Mouse (Mus musculus): ENCODE results near the gene Fbxo17. TPM values are rescaled to one million over a fixed set of nuclear protein-coding genes. Genes with fewer than 3 reads are reported as not detected.
"Not testable (repeated sequence)": the region's sequence is repeated elsewhere in the genome, so short reads cannot be mapped to it uniquely, and the experiment has no call there.

Fbxo17 gene
- polyA plus RNA-seq, 1 experiment from 2014 or later, result 6.1 TPM

- Histone ChIP-seq H3K27ac (ENCODE audit: low read length) (no peak within 1 kb of the TSS), H3K9ac (ENCODE audit: low read depth, low read length) (peak within 1 kb of the TSS; percentile 59), H3K27me3 (replicated peaks; ENCODE audit: control insufficient read depth, insufficient read depth, low read length) (peaks cover 6% of the 10 kb centered on the region), H3K4me1 (ENCODE audit: control insufficient read depth, insufficient read depth, low read length) (0 out of 2 replicates have a peak, but pooled peaks cover 3% of the 10 kb centered on the region), H3K4me2 (ENCODE audit: low read depth, low read length) (peak within 1 kb of the TSS; percentile 88), H3K9me3 (ENCODE audit: control insufficient read depth, low read length) (no peaks in the 10 kb centered on the region), H3K36me3 (ENCODE audit: control insufficient read depth, insufficient read depth, low read length) (no peaks in the 10 kb centered on the region), H3K4me3 (ENCODE audit: low read length) (peak within 1 kb of the TSS; percentile 54)
- peak; percentile 41; the same call in 1 of the 2 replicates for ATAC-seq
- 42% methylated on average over 30 of the region's 30 CpGs for WGBS
Measured at GRCm38 (mm10) chr7:28692545-28693320, 23.9 kb upstream of the Fbxo17 start, which contains the start of gene Fbxo27. TSS of gene Fbxo27 (plus strand) at chr7:28692849.

- ATAC-seq, result peak; percentile 91
- Histone ChIP-seq H3K27me3 (replicated peaks; ENCODE audit: control insufficient read depth, insufficient read depth, low read length) (peaks cover 6% of the 10 kb centered on the region), H3K4me2 (ENCODE audit: low read depth, low read length) (peak overlapping the region; percentile 88), H3K4me1 (ENCODE audit: control insufficient read depth, insufficient read depth, low read length) (0 out of 2 replicates have a peak, but pooled peaks cover 3% of the 10 kb centered on the region), H3K36me3 (ENCODE audit: control insufficient read depth, insufficient read depth, low read length) (no peaks in the 10 kb centered on the region), H3K9ac (ENCODE audit: low read depth, low read length) (peak overlapping the region; percentile 59), H3K9me3 (ENCODE audit: control insufficient read depth, low read length) (no peaks in the 10 kb centered on the region), H3K27ac (ENCODE audit: low read length) (no peak overlapping the region), H3K4me3 (ENCODE audit: low read length) (peak overlapping the region; percentile 54)
- 2% methylated on average over 38 of the region's 38 CpGs for WGBS
Measured at GRCm38 (mm10) chr7:28693321-28693966, 23.2 kb upstream of the Fbxo17 start.

- H3K27me3 ChIP-seq (replicated peaks; ENCODE audit: control insufficient read depth, insufficient read depth, low read length), result peaks cover 6% of the 10 kb centered on the region
- H3K36me3 ChIP-seq (ENCODE audit: control insufficient read depth, insufficient read depth, low read length), result no peaks in the 10 kb centered on the region
- H3K4me1 ChIP-seq (ENCODE audit: control insufficient read depth, insufficient read depth, low read length), result 0 out of 2 replicates have a peak, but pooled peaks cover 3% of the 10 kb centered on the region
- H3K27ac ChIP-seq (ENCODE audit: low read length), result no peak overlapping the region
- ATAC-seq, result no peak
- WGBS, result 10% methylated on average over 14 of the region's 14 CpGs
- no peak overlapping the region for H3K9ac ChIP-seq (ENCODE audit: low read depth, low read length)
- no peak overlapping the region for H3K4me2 ChIP-seq (ENCODE audit: low read depth, low read length)
- H3K4me3 ChIP-seq (ENCODE audit: low read length), result no peak overlapping the region
- H3K9me3 ChIP-seq (ENCODE audit: control insufficient read depth, low read length), result no peaks in the 10 kb centered on the region
Measured at GRCm38 (mm10) chr7:28694423-28694822, 22.2 kb upstream of the Fbxo17 start.

GRCm38 (mm10) chr7:28694966-28695511 lies 21.6 kb upstream of the Fbxo17 start:
- WGBS, result 55% methylated on average over 8 of the region's 8 CpGs
- Histone ChIP-seq H3K36me3 (ENCODE audit: control insufficient read depth, insufficient read depth, low read length) (no peaks in the 10 kb centered on the region), H3K27me3 (replicated peaks; ENCODE audit: control insufficient read depth, insufficient read depth, low read length) (peaks cover 6% of the 10 kb centered on the region), H3K4me3 (ENCODE audit: low read length) (no peak overlapping the region), H3K4me1 (ENCODE audit: control insufficient read depth, insufficient read depth, low read length) (0 out of 2 replicates have a peak, but pooled peaks cover 3% of the 10 kb centered on the region), H3K9me3 (ENCODE audit: control insufficient read depth, low read length) (no peaks in the 10 kb centered on the region), H3K9ac (ENCODE audit: low read depth, low read length) (no peak overlapping the region), H3K4me2 (ENCODE audit: low read depth, low read length) (no peak overlapping the region), H3K27ac (ENCODE audit: low read length) (no peak overlapping the region)
- no peak for ATAC-seq

- 0 out of 2 replicates have a peak, but pooled peaks cover 3% of the 10 kb centered on the region for H3K4me1 ChIP-seq (ENCODE audit: control insufficient read depth, insufficient read depth, low read length)
- H3K9ac ChIP-seq (ENCODE audit: low read depth, low read length), result no peak overlapping the region
- H3K4me2 ChIP-seq (ENCODE audit: low read depth, low read length), result no peak overlapping the region
- ATAC-seq, result no peak
- H3K4me3 ChIP-seq (ENCODE audit: low read length), result no peak overlapping the region
- peaks cover 3% of the 10 kb centered on the region; the same call in 1 of the 2 replicates for H3K9me3 ChIP-seq (ENCODE audit: control insufficient read depth, low read length)
- no peaks in the 10 kb centered on the region for H3K36me3 ChIP-seq (ENCODE audit: control insufficient read depth, insufficient read depth, low read length)
- WGBS, result 83% methylated on average over 11 of the region's 11 CpGs
- H3K27ac ChIP-seq (ENCODE audit: low read length), result no peak overlapping the region
- H3K27me3 ChIP-seq (replicated peaks; ENCODE audit: control insufficient read depth, insufficient read depth, low read length), result peaks cover 6% of the 10 kb centered on the region
Measured at GRCm38 (mm10) chr7:28697277-28697676, 19.3 kb upstream of the Fbxo17 start.

- H3K4me3 ChIP-seq (ENCODE audit: low read length), result no peak overlapping the region
- no peaks in the 10 kb centered on the region for H3K4me1 ChIP-seq (ENCODE audit: control insufficient read depth, insufficient read depth, low read length)
- no peak overlapping the region for H3K4me2 ChIP-seq (ENCODE audit: low read depth, low read length)
- 97% methylated on average over 4 of the region's 4 CpGs for WGBS
- no peaks in the 10 kb centered on the region for H3K27me3 ChIP-seq (replicated peaks; ENCODE audit: control insufficient read depth, insufficient read depth, low read length)
- H3K27ac ChIP-seq (ENCODE audit: low read length), result no peak overlapping the region
- no peak overlapping the region for H3K9ac ChIP-seq (ENCODE audit: low read depth, low read length)
- no peaks in the 10 kb centered on the region for H3K36me3 ChIP-seq (ENCODE audit: control insufficient read depth, insufficient read depth, low read length)
- peaks cover 3% of the 10 kb centered on the region; the same call in 1 of the 2 replicates for H3K9me3 ChIP-seq (ENCODE audit: control insufficient read depth, low read length)
- no peak for ATAC-seq
Measured at GRCm38 (mm10) chr7:28700269-28700668, 16.3 kb upstream of the Fbxo17 start.

- not testable (repeated sequence) for ATAC-seq; H3K27ac ChIP-seq (ENCODE audit: low read length); H3K27me3 ChIP-seq (replicated peaks; ENCODE audit: control insufficient read depth, insufficient read depth, low read length); H3K4me3 ChIP-seq (ENCODE audit: low read length); H3K9me3 ChIP-seq (ENCODE audit: control insufficient read depth, low read length); H3K9ac ChIP-seq (ENCODE audit: low read depth, low read length); H3K4me2 ChIP-seq (ENCODE audit: low read depth, low read length); H3K4me1 ChIP-seq (ENCODE audit: control insufficient read depth, insufficient read depth, low read length); H3K36me3 ChIP-seq (ENCODE audit: control insufficient read depth, insufficient read depth, low read length)
- 93% methylated on average over 12 of the region's 12 CpGs for WGBS
Measured at GRCm38 (mm10) chr7:28701306-28701705, 15.3 kb upstream of the Fbxo17 start.

- no peaks in the 10 kb centered on the region for H3K27me3 ChIP-seq (replicated peaks; ENCODE audit: control insufficient read depth, insufficient read depth, low read length)
- peaks cover 3% of the 10 kb centered on the region; the same call in 1 of the 2 replicates for H3K9me3 ChIP-seq (ENCODE audit: control insufficient read depth, low read length)
- no peaks in the 10 kb centered on the region for H3K4me1 ChIP-seq (ENCODE audit: control insufficient read depth, insufficient read depth, low read length)
- H3K36me3 ChIP-seq (ENCODE audit: control insufficient read depth, insufficient read depth, low read length), result no peaks in the 10 kb centered on the region
- no peak overlapping the region for H3K4me3 ChIP-seq (ENCODE audit: low read length)
- H3K9ac ChIP-seq (ENCODE audit: low read depth, low read length), result no peak overlapping the region
- no peak for ATAC-seq
- H3K4me2 ChIP-seq (ENCODE audit: low read depth, low read length), result no peak overlapping the region
- 60% methylated on average over 9 of the region's 9 CpGs for WGBS
- no peak overlapping the region for H3K27ac ChIP-seq (ENCODE audit: low read length)
Measured at GRCm38 (mm10) chr7:28702601-28703143, 13.9 kb upstream of the Fbxo17 start.

- no peak for ATAC-seq
- Histone ChIP-seq H3K4me2 (ENCODE audit: low read depth, low read length) (no peak overlapping the region), H3K36me3 (ENCODE audit: control insufficient read depth, insufficient read depth, low read length) (no peaks in the 10 kb centered on the region), H3K4me3 (ENCODE audit: low read length) (no peak overlapping the region), H3K4me1 (ENCODE audit: control insufficient read depth, insufficient read depth, low read length) (no peaks in the 10 kb centered on the region), H3K27ac (ENCODE audit: low read length) (no peak overlapping the region), H3K9me3 (ENCODE audit: control insufficient read depth, low read length) (no peaks in the 10 kb centered on the region), H3K27me3 (replicated peaks; ENCODE audit: control insufficient read depth, insufficient read depth, low read length) (no peaks in the 10 kb centered on the region), H3K9ac (ENCODE audit: low read depth, low read length) (no peak overlapping the region)
Measured at GRCm38 (mm10) chr7:28709454-28709853, 7.2 kb upstream of the Fbxo17 start.

Measured in intestine, embryonic 16.5 days (tissue).